In genomic region chr5:122950329-122950953, GRCm38 (mm10) we compare ENCODE assay signal across 8 mouse cellular contexts. TPM values are rescaled to one million over a fixed set of nuclear protein-coding genes. Genes with fewer than 3 reads are reported as not detected.
A peak's percentile ranks its signal among the peaks of the same experiment; 100 is the strongest.
DNase-seq lines count a peak whose midpoint lies in the region; ATAC-seq lines count a peak whose summit lies in the region.

No protein-coding gene starts in this region.

- H3K9ac ChIP-seq in heart, embryonic 15.5 days, result no peak overlapping the region

- WGBS in heart, embryonic 15.5 days, result 32% methylated on average over 23 of the region's 23 CpGs
- 21% methylated on average over 23 of the region's 23 CpGs for WGBS in macrophage (ENCODE audit: missing documents)

- peak; percentile 56 for ATAC-seq in heart, embryonic 15.5 days (replicated peaks; ENCODE audit: insufficient number of reproducible peaks, insufficient read depth, low FRiP score, low read depth)

- no peaks in the 10 kb centered on the region for H3K9me3 ChIP-seq in heart, embryonic 15.5 days (replicated peaks)

- peaks cover 25% of the 10 kb centered on the region for H3K27me3 ChIP-seq in heart, embryonic 15.5 days

- H3K4me1 ChIP-seq in heart, embryonic 15.5 days (replicated peaks), result peaks cover 25% of the 10 kb centered on the region

- H3K27ac ChIP-seq in heart, embryonic 15.5 days, result peak overlapping the region; percentile 89
- H3K27ac ChIP-seq in macrophage, result no peak overlapping the region

- H3K36me3 ChIP-seq in heart, embryonic 15.5 days, result peaks cover 5% of the 10 kb centered on the region; the same call in 1 of the 2 replicates
- H3K36me3 ChIP-seq in macrophage (ENCODE audit: inconsistent target), result no peaks in the 10 kb centered on the region

- H3K79me2 ChIP-seq in macrophage (ENCODE audit: inconsistent target), result no peaks in the 10 kb centered on the region

- H3K4me3 ChIP-seq in heart, embryonic 15.5 days, result peak overlapping the region; percentile 52
- peak overlapping the region; percentile 36; the same call in 1 of the 2 replicates for H3K4me3 ChIP-seq in macrophage (ENCODE audit: inconsistent target)

- peak overlapping the region; percentile 95 for H3K4me2 ChIP-seq in heart, embryonic 15.5 days

- DNase-seq in layer of hippocampus, adult 11-12 months (ENCODE audit: low spot score), result peak; percentile 61
- no peak for DNase-seq in layer of hippocampus, adult 9-10 months (ENCODE audit: low spot score)
- peak; percentile 42 to 60 for DNase-seq in cerebellum, postnatal 25 days
- DNase-seq in kidney, postnatal 4 days, result peak; percentile 55 to 63
- peak; percentile 72 for DNase-seq in right cerebral cortex, postnatal 14 days
- no peak for DNase-seq in urinary bladder, postnatal 14 days (ENCODE audit: low spot score)

RNA-seq across cellular contexts. Expression of gene Kdm2b, which starts 39.2 kb away (rescaled TPM):
- polyA plus RNA-seq in heart, embryonic 15.5 days (2015; fragmentation: Nextera tagmentation; extraction: Ambion mirVana), result 23.9 and 29.0 TPM in 2 replicates
- 10 to 100 TPM in 23 of 26 experiments, 1 to 10 TPM in 3; 7.2 to 82.4 (median 41.6) TPM for total RNA-seq in macrophage (2018; cell fraction: chromatin; rRNA removed)
- total RNA-seq in macrophage (2018; cell fraction: cytosol; rRNA removed), result 10 to 100 TPM in 25 of 26 experiments, 1 to 10 TPM in 1; 9.1 to 34.3 (median 22.3) TPM
- total RNA-seq in macrophage (2018; cell fraction: nucleus; rRNA removed), result 10 to 100 TPM in 25 of 26 experiments, 1 to 10 TPM in 1; 9.9 to 63.2 (median 24.7) TPM
- polyA plus RNA-seq in macrophage (2018), result 23.6 to 28.0 TPM (median 23.7 TPM) in 3 replicates

Comparison
In these comparisons a context has a peak if more than half of its experiments do, and no peak if none do; other contexts are left out.
1. DNase-seq: peak in layer of hippocampus, adult 11-12 months (single experiment), cerebellum, postnatal 25 days (2 of 2), kidney, postnatal 4 days (2 of 2) and right cerebral cortex, postnatal 14 days (single experiment); none in layer of hippocampus, adult 9-10 months (single experiment) and urinary bladder, postnatal 14 days (single experiment).